Mouse (Mus musculus): ENCODE results near the gene Ano3. TPM values are rescaled to one million over a fixed set of nuclear protein-coding genes. Genes with fewer than 3 reads are reported as not detected.

Ano3 gene
- polyA plus RNA-seq (2012; rRNA removed), result 0.65 and 0.83 TPM in 2 replicates

DNA sequence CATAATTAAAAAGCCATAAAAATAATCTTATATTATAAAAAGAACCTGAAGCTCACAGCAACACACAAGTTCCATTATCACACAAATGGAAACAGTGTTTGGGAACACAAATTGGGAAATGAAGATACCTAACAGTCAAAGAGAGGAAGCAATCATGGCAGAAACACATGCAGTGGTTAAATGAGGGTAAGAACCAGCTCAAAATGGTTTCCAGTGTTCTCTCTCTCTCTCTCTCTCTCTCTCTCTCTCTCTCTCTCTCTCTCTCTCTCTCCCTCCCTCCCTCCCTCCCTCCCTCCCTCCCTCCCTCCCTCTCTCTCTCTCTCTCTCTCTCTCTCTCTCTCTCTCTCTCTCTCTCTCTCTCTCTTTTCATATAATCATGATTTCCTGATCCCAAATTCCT, at the start of gene Ano3:
Gene Ano3, minus strand, starts transcription at position 101 of the 400 bp plus-strand sequence.

DNA sequence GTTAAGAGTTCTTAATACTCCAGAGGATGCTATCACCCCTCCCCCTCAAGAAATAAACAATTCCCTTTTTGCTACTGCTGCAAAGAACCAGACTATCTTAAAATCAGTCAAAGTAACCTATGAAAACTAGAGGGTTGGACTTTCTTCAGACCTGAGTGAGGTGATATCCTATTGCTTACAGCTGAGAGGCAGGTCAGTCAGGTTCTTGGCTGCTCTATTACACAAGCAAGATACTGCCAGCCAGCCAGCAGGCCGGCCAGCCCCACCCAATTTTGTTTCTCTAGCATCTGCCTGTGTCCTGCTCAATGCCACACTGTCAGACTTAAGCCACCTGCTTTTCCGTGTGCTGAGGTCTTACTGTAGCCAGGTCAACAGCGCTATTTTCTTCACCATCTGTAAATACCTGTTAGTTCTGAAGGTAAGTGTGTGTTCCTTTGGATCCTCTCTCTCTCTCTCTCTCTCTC, 229.4 kb downstream of the Ano3 start, which contains the start of gene Muc15:
Gene Muc15, plus strand, starts transcription at position 51 of the 464 bp plus-strand sequence.

Other genes starting within 250 kb of the Ano3 start
- 0.02 and 0.29 TPM in 2 replicates for gene Muc15, start 229.6 kb downstream of the Ano3 start, polyA plus RNA-seq (2012; rRNA removed)
- not detected in 2 replicates for gene Gm13941, start 155.1 kb upstream of the Ano3 start, polyA plus RNA-seq (2012; rRNA removed)
- not detected in 2 replicates for gene Gm15130, start 202.0 kb upstream of the Ano3 start, polyA plus RNA-seq (2012; rRNA removed)

Measured in central nervous system, embryonic 14 days (tissue).